In genomic region chr4:123952059-123952458, GRCm38 (mm10) we compare ENCODE assay signal across 24 mouse cellular contexts. TPM values are rescaled to one million over a fixed set of nuclear protein-coding genes. Genes with fewer than 3 reads are reported as not detected.
DNase-seq lines count a peak whose midpoint lies in the region; ATAC-seq and TF ChIP-seq lines count a peak whose summit lies in the region.
"Had no signal": no experiment of that assay in that cellular context is flagged by ENCODE, and none has a peak within 500 bp of the region (broad histone marks: within the 10 kb centered on the region; RNA-seq: fewer than 3 reads in every experiment).

No protein-coding gene starts in this region.

- H3K36me3 ChIP-seq in megakaryocyte, embryonic 14.5 days (replicated peaks; ENCODE audit: low read length), result no peaks in the 10 kb centered on the region
- H3K36me3 ChIP-seq in midbrain, postnatal 0 days (ENCODE audit: insufficient read depth, low read length), result no peaks in the 10 kb centered on the region
- H3K36me3 ChIP-seq: embryonic facial prominence, embryonic 10.5 days; forebrain, embryonic 15.5 days; limb, embryonic 13.5 days had no signal

- no peak overlapping the region for H3K4me2 ChIP-seq in midbrain, postnatal 0 days (ENCODE audit: low read depth, low read length, poor library complexity, severe bottlenecking)
- H3K4me2 ChIP-seq: forebrain, embryonic 15.5 days; limb, embryonic 13.5 days had no signal

- peak overlapping the region; percentile 88 for H3K27ac ChIP-seq in bone marrow macrophage, adult 2 months (ENCODE audit: insufficient read depth, low read depth, low read length)
- no peak overlapping the region for H3K27ac ChIP-seq in midbrain, postnatal 0 days (ENCODE audit: low read depth, low read length)
- H3K27ac ChIP-seq: embryonic facial prominence, embryonic 10.5 days; forebrain, embryonic 15.5 days; gastrocnemius, adult 2 months; limb, embryonic 13.5 days; liver, embryonic 14.5 days had no signal

- H3K9ac ChIP-seq in midbrain, postnatal 0 days (replicated peaks; ENCODE audit: low read length, poor library complexity, severe bottlenecking), result no peak overlapping the region
- H3K9ac ChIP-seq: forebrain, embryonic 15.5 days; limb, embryonic 13.5 days; liver, embryonic 14.5 days had no signal

- TF ChIP-seq POLR2A in bone marrow macrophage, adult 2 months (IDR thresholded peaks at IDR 0.05; ENCODE audit: borderline replicate concordance, low read depth, low read length), result no peak

- H3K4me1 ChIP-seq in bone marrow macrophage, adult 2 months (ENCODE audit: control insufficient read depth, insufficient read depth, low read length), result peaks cover 15% of the 10 kb centered on the region
- peaks cover 11% of the 10 kb centered on the region for H3K4me1 ChIP-seq in megakaryocyte, embryonic 14.5 days
- H3K4me1 ChIP-seq in midbrain, postnatal 0 days (ENCODE audit: insufficient read depth, low read length), result no peaks in the 10 kb centered on the region

- peak overlapping the region; percentile 52 for H3K4me3 ChIP-seq in bone marrow macrophage, adult 2 months (ENCODE audit: insufficient read depth, low read length)
- H3K4me3 ChIP-seq in megakaryocyte, embryonic 14.5 days (replicated peaks), result peak overlapping the region; percentile 76
- H3K4me3 ChIP-seq in midbrain, postnatal 0 days (ENCODE audit: low read depth, low read length), result no peak overlapping the region
- H3K4me3 ChIP-seq: embryonic facial prominence, embryonic 10.5 days; forebrain, embryonic 15.5 days; gastrocnemius, adult 2 months; limb, embryonic 13.5 days had no signal

- TF ChIP-seq CTCF in bone marrow macrophage, adult 2 months (IDR thresholded peaks at IDR 0.05; ENCODE audit: low read depth, low read length), result no peak
- no peak for TF ChIP-seq CTCF in midbrain, postnatal 0 days (IDR thresholded peaks at IDR 0.05)

- DNase-seq in A20 (ENCODE audit: low read depth, low spot score), result peak; percentile 26
- DNase-seq in CD4-positive helper T cell, adult 2 months (ENCODE audit: low read depth, low spot score), result peak; percentile 32
- DNase-seq in frontal cortex, adult 2 months (ENCODE audit: extremely low spot score in 1 of 2, low spot score in 1 of 2), result no peak
- no peak for DNase-seq in midbrain, postnatal 0 days (ENCODE audit: low spot score)
- no peak for DNase-seq in gastrocnemius, postnatal 4 days (ENCODE audit: low spot score in 2 of 2)
- DNase-seq: cerebellum, adult 11 months; cerebellum, postnatal 25 days; gastrocnemius, adult 2 months; heart, postnatal 14 days; kidney, adult 8-10 months; kidney, postnatal 36 days; thymus, postnatal 25 days had no signal

- H3K9me3 ChIP-seq in megakaryocyte, embryonic 14.5 days, result no peaks in the 10 kb centered on the region
- no peaks in the 10 kb centered on the region for H3K9me3 ChIP-seq in midbrain, postnatal 0 days (ENCODE audit: low read length)
- H3K9me3 ChIP-seq: embryonic facial prominence, embryonic 10.5 days; forebrain, embryonic 15.5 days; limb, embryonic 13.5 days had no signal

- ATAC-seq in midbrain, postnatal 0 days (ENCODE audit: low FRiP score), result no peak
- ATAC-seq: forebrain, embryonic 15.5 days; hindbrain, embryonic 16.5 days had no signal

- WGBS in midbrain, postnatal 0 days, result 60% methylated on average over 7 of the region's 8 CpGs

- peaks cover 49% of the 10 kb centered on the region for H3K27me3 ChIP-seq in megakaryocyte, embryonic 14.5 days (replicated peaks)
- H3K27me3 ChIP-seq in midbrain, postnatal 0 days (ENCODE audit: insufficient read depth, low read length), result no peaks in the 10 kb centered on the region

RNA-seq across cellular contexts. Expression of gene 4930535I16Rik, which starts 34.2 kb away (rescaled TPM):
- not detected in 2 replicates for polyA plus RNA-seq in bone marrow macrophage, adult 2 months (2012; ENCODE audit: insufficient read depth, insufficient read length, missing spikeins)
- not detected in 2 replicates for polyA plus RNA-seq in megakaryocyte, embryonic 14.5 days (2012; ENCODE audit: insufficient read depth, low replicate concordance)
- not detected in 2 replicates for polyA plus RNA-seq in frontal cortex, adult 2 months (2012; rRNA removed)
- total RNA-seq in midbrain, postnatal 0 days (2014; rRNA removed), result not detected in 2 replicates
- polyA plus RNA-seq in midbrain, postnatal 0 days (2015; fragmentation: Nextera tagmentation; extraction: Ambion mirVana), result not detected in 2 replicates
- not detected for total RNA-seq in gastrocnemius, postnatal 4 days (2021)
- total RNA-seq: gastrocnemius, adult 2 months; heart, postnatal 14 days; layer of hippocampus, postnatal 14 days; left cerebral cortex, postnatal 10 days; monocyte, adult 5-6 weeks had no signal
- polyA plus RNA-seq: embryonic facial prominence, embryonic 10.5 days; forebrain, embryonic 15.5 days; hindbrain, embryonic 16.5 days; limb, embryonic 13.5 days; liver, embryonic 14.5 days; lung, embryonic 16.5 days; stomach, embryonic 16.5 days had no signal

RNA-seq across cellular contexts. Expression of gene Rragc, which starts 34.8 kb away (rescaled TPM):
- 176 and 196 TPM in 2 replicates for polyA plus RNA-seq in bone marrow macrophage, adult 2 months (2012; ENCODE audit: insufficient read depth, insufficient read length, missing spikeins)
- polyA plus RNA-seq in megakaryocyte, embryonic 14.5 days (2012; ENCODE audit: insufficient read depth, low replicate concordance), result 5.8 and 10.4 TPM in 2 replicates
- 72.9 and 73.7 TPM in 2 replicates for polyA plus RNA-seq in frontal cortex, adult 2 months (2012; rRNA removed)
- total RNA-seq in midbrain, postnatal 0 days (2014; rRNA removed), result 38.1 and 55.7 TPM in 2 replicates
- 39.3 and 41.9 TPM in 2 replicates for polyA plus RNA-seq in midbrain, postnatal 0 days (2015; fragmentation: Nextera tagmentation; extraction: Ambion mirVana)
- total RNA-seq in gastrocnemius, postnatal 4 days (2021), result 10 to 100 TPM; 43.0 to 44.3 TPM

RNA-seq across cellular contexts. Expression of gene Mycbp, which starts 47.4 kb away (rescaled TPM):
- 17.1 and 21.1 TPM in 2 replicates for polyA plus RNA-seq in bone marrow macrophage, adult 2 months (2012; ENCODE audit: insufficient read depth, insufficient read length, missing spikeins)
- 1.8 and 47.7 TPM in 2 replicates for polyA plus RNA-seq in megakaryocyte, embryonic 14.5 days (2012; ENCODE audit: insufficient read depth, low replicate concordance)
- polyA plus RNA-seq in frontal cortex, adult 2 months (2012; rRNA removed), result 8.7 and 9.3 TPM in 2 replicates
- total RNA-seq in midbrain, postnatal 0 days (2014; rRNA removed), result 6.7 and 6.8 TPM in 2 replicates
- 34.9 and 46.6 TPM in 2 replicates for polyA plus RNA-seq in midbrain, postnatal 0 days (2015; fragmentation: Nextera tagmentation; extraction: Ambion mirVana)
- 10 to 100 TPM; 27.8 to 30.2 TPM for total RNA-seq in gastrocnemius, postnatal 4 days (2021)

Comparison
In these comparisons a context has a peak if more than half of its experiments do, and no peak if none do; other contexts are left out.
1. DNase-seq: peak in A20 (single experiment) and CD4-positive helper T cell, adult 2 months (single experiment); none in frontal cortex, adult 2 months (0 of 2), midbrain, postnatal 0 days (single experiment) and gastrocnemius, postnatal 4 days (0 of 2).